Mouse (Mus musculus) neutrophil, adult 5-6 weeks (primary cell): ENCODE measurements around the gene Frrs1l. TPM values are rescaled to one million over a fixed set of nuclear protein-coding genes. Genes with fewer than 3 reads are reported as not detected.

Experiments used
- ATAC-seq: fragments of 151-379, 151-347 bp; 2 replicates; pipeline ENCODE4 v1.8.0; 2017; ENCODE audit warnings: mild to moderate bottlenecking, moderate TSS enrichment; ENCODE audit not compliant: insufficient number of reproducible peaks, poor library complexity, low FRiP score, severe bottlenecking; ENCODE audit errors: extremely low read depth
- total RNA-seq: library from RNA; stranded (forward); fragments of 200-1000 nt; gene quantifications from 2 replicates; pipeline ENCODE4 v1.2.3, GENCODE M21; 2017

The Frrs1l gene
- total RNA-seq, 1 experiment from 2014 or later, result not detected

DNA sequence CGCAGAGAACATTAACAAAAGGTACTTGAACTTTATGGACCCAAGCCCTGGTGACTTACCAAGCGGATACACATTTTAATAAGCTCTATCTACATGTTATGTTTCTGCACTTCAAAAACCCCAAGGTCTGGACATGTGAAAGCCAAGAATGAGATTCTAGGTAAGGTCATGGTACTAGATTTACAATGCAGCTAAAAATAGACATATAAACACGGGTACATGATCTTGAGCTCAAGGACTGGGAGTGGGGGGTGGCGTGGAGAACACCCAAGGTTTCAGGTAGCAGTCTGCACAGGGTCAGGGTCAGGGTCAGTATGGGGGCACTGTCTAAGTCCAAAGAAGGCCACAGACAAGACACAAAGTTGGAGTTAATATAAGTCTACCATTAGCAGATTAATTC lies 59.9 kb downstream of the Frrs1l start:
- no peak for ATAC-seq

DNA sequence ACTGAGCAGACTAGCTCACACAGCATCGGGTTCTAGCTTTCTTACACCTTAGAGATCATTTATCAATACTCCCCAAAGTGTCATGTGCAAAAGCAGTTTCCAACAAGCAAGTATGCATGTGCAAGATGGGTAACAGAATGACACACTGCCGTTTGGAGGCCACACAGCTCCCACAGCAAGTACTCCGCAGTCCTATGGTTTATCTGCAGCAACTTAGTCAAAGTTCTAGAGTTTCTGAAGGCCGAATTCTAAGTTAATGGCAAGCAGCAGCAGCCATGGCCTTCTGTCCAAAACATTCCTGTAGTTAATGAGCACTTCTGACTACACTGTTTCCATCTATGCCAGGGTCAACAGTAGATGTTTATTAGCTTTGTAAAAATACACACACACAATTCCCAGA lies 63.2 kb downstream of the Frrs1l start:
- no peak for ATAC-seq

DNA sequence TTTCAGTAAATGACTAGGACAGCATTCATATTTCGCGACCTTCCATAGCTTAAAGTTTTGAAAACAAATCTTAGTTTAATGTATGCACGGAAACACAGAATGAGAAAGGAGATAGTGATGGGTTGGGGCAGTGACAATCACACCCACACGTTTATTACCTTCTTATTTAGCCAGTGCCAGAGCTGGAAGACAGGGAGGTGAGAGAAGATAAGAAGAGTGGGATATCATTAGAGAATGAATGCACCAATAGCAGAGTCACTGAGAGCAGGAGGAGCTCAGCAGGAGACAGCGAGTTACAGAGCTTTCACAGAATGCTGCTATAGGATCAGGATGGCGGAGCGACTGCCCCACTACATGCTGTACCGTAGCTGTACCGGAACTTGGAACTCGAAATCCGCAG lies 68.0 kb downstream of the Frrs1l start:
- no peak for ATAC-seq

DNA sequence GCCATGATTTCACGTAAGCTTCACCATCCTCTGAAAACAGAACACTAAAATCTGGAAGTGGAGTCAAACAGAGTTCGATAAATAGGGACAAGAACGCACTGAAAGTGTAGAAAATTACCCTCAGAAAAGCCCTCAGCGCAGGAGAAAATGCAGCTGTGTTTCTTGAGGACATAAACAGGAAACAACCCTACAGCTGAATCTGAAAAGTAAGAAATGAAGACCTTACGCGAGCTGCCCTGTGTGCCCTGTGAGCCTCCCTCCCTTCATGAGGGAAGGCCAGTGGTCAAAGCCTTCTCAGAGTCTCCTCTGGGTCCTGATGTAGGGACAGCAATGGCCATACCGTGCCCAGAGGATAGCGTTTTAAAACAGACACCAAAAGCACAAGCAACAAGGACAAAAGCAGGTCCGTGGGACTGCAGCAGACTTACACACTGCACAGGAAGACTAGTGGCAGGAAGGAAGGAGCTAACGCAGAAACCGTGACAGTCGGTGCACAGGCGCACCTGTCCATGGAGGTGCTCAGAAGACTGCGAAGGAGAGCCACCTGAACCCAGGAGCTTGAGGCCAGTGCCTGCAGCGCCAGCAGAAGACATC lies 74.4 kb downstream of the Frrs1l start:
- ATAC-seq, result peak; percentile 85

DNA sequence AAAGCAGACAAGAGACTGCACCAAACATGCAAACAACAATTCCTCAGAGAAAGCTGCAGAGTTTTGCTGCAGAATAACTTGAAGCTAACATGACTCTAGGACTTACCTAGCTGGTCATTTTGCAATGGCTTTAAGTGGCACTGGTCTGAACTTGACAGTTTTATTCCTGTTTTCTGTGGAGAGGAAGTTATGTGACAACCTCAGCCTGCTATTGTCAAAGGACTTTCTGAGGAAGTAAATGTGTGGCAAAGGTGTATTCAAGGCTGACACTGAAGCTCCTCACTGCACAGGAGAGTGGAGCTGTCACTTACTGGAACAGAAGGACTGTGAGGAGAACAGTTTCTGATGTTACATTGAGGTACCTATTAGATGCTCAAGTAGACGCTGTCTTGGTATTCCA lies 75.4 kb downstream of the Frrs1l start:
- ATAC-seq, result peak; percentile 44; the same call in 1 of the 2 replicates

DNA sequence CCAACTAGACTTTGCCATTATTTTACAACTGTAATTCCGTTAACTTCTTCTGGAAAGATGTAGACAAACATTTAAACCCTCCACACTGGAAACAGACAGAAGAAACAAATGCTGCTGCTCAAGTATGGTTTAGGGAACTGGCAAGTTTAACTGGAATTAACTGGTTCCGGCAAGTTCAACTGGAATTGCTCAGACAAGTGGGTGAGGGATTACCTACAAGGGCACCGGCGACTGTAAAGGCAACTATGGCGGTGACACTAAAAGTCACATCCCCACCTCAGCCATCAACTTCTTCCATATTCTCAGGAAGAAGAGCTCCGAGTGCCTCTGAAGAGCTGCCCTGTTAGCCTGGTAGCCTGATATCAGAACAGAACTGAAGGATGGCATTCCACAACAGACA lies 75.9 kb downstream of the Frrs1l start:
- no peak for ATAC-seq

DNA sequence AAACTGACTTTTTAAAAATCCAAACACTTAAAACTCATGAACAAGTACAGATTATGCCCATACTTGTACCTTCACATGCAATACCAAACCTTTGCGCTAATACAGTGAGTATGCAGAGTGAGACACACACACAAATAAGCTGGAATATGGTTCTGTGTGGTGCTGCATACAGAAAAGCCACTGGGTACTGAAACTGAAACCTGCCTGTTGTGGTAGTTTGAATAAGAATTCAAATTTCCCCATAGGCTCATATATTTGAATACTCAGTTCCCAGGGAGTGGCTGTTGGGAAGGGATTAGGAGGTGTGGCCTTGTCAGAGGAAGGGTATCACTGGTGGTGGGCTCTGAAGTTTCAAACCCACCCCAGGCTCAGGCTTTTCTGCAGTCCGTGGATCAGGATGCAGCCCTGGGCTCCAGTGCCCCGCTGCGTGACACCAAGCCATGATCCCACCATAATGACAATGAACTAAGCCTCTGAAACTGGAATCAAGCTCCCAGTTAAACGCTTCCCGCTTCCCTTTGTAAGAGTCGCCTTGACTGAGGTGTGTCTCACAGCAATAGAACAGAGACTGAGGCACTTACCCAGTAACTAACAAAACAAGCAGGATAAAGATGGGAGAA lies 77.7 kb downstream of the Frrs1l start:
- ATAC-seq, result no peak

DNA sequence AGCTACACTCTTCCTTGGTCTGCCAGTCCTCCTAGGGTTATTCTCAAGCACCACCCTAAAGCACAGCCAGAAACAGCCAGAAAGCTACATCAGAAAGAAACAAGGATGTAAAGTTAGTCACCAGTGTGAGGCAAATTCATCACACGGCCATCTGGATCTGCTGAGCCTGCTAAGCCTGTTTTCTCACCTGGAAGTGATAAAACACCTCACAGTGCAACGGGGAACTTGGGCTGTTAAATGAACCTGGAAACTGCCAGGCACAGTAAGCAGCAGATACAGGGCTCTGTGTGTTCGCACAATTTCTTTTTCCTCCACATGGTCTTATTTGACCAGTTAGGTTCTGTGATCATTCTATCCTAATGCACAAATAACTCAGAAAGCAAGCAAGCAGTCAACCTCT lies 80.6 kb downstream of the Frrs1l start:
- no peak for ATAC-seq

DNA sequence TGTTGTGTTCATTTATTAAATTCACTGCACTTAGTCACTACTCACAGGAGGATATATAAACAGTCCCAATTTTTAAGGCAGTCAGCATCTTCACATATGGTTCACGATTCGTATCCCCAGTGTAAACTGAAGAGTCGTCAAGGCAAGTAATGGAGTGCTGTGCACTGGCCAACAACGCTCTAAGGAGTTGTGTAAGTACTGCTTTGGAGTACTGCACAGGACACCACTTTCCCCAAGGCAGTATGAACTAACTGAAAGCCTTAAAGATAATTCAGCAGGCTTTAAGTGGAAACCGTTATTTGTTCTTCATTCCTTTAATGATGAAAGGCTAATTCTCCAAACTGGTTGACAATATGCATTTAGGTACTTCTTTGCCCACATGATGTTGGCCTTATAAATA lies 82.5 kb downstream of the Frrs1l start:
- ATAC-seq, result no peak

Other genes starting within 250 kb of the Frrs1l start
- gene Actl7b, start 248.9 kb downstream of the Frrs1l start, total RNA-seq, result 2.4 and 2.6 TPM in 2 replicates
- gene Actl7a, start 247.0 kb downstream of the Frrs1l start, total RNA-seq, result not detected in 2 replicates
- gene Elp1, start 188.1 kb downstream of the Frrs1l start, total RNA-seq, result 99.6 and 106 TPM in 2 replicates
- 5.2 and 6.5 TPM in 2 replicates for gene Fam206a, start 188.0 kb downstream of the Frrs1l start, total RNA-seq
- 4.1 and 5.0 TPM in 2 replicates for gene Ctnnal1, start 125.2 kb downstream of the Frrs1l start, total RNA-seq
- 16.8 and 19.0 TPM in 2 replicates for gene Tmem245, start 43.0 kb downstream of the Frrs1l start, total RNA-seq
- gene Epb41l4b, start 153.0 kb upstream of the Frrs1l start, total RNA-seq, result 0.49 and 3.1 TPM in 2 replicates